In the genomic region with DNA sequence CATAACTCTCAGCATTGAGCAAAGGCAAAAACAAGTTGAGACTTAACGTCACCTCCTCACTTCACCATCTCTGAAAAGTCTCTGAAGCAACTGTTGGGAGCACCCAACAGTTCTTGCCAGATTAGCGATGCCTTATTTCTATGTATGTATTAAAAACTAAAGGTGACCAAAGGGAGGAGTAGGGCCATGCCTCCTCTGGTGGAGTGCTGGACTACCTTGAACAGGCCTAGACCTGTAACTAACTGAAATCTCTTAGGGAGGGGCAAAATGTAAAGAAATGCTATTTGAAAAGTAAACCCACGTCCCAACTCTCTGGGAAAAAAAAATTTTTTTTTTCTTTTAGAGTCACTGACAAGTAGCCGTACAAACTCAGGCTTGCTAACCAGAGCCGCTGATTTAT, we compare ENCODE assay signal across 24 mouse cellular contexts.
A peak's percentile ranks its signal among the peaks of the same experiment; 100 is the strongest.
DNase-seq lines count a peak whose midpoint lies in the region; ATAC-seq and TF ChIP-seq lines count a peak whose summit lies in the region.
"Had no signal": no experiment of that assay in that cellular context is flagged by ENCODE, and none has a peak within 500 bp of the region (broad histone marks: within the 10 kb centered on the region; RNA-seq: fewer than 3 reads in every experiment).

No protein-coding gene starts in this region.

- no peak for TF ChIP-seq CTCF in hindbrain, postnatal 0 days (IDR thresholded peaks at IDR 0.05; ENCODE audit: low read depth)

- H3K27ac ChIP-seq in forebrain, embryonic 15.5 days (replicated peaks): no peak overlapping the region
- H3K27ac ChIP-seq in forebrain, embryonic 10.5 days: no peak overlapping the region
- H3K27ac ChIP-seq in hindbrain, embryonic 13.5 days: peak overlapping the region; percentile 72
- no peak overlapping the region for H3K27ac ChIP-seq in hindbrain, postnatal 0 days
- H3K27ac ChIP-seq in midbrain, embryonic 13.5 days: peak overlapping the region; percentile 17; the same call in 1 of the 2 replicates
- H3K27ac ChIP-seq in midbrain, embryonic 14.5 days (replicated peaks; ENCODE audit: low read depth, low read length): no peak overlapping the region
- H3K27ac ChIP-seq in hindbrain, embryonic 14.5 days: peak overlapping the region; percentile 55; the same call in 1 of the 2 replicates
- H3K27ac ChIP-seq: embryonic facial prominence, embryonic 10.5 days; embryonic facial prominence, embryonic 13.5 days; forebrain, embryonic 13.5 days; gastrocnemius, adult 2 months had no signal

- H3K27me3 ChIP-seq in forebrain, embryonic 15.5 days: no peaks in the 10 kb centered on the region
- no peaks in the 10 kb centered on the region for H3K27me3 ChIP-seq in forebrain, embryonic 10.5 days (ENCODE audit: poor library complexity, severe bottlenecking)
- no peaks in the 10 kb centered on the region for H3K27me3 ChIP-seq in hindbrain, embryonic 13.5 days
- H3K27me3 ChIP-seq in hindbrain, postnatal 0 days (ENCODE audit: insufficient read depth, low read length): no peaks in the 10 kb centered on the region
- no peaks in the 10 kb centered on the region for H3K27me3 ChIP-seq in midbrain, embryonic 13.5 days
- no peaks in the 10 kb centered on the region for H3K27me3 ChIP-seq in midbrain, embryonic 14.5 days (ENCODE audit: control insufficient read depth, insufficient read depth, low read length)
- no peaks in the 10 kb centered on the region for H3K27me3 ChIP-seq in hindbrain, embryonic 14.5 days (ENCODE audit: control insufficient read depth, insufficient read depth, low read length)
- H3K27me3 ChIP-seq: embryonic facial prominence, embryonic 13.5 days; forebrain, embryonic 13.5 days had no signal

- no peak overlapping the region for H3K4me2 ChIP-seq in forebrain, embryonic 15.5 days (replicated peaks)
- H3K4me2 ChIP-seq in hindbrain, embryonic 13.5 days: no peak overlapping the region
- no peak overlapping the region for H3K4me2 ChIP-seq in hindbrain, postnatal 0 days (ENCODE audit: low read depth, low read length)
- no peak overlapping the region for H3K4me2 ChIP-seq in midbrain, embryonic 13.5 days (replicated peaks)
- no peak overlapping the region for H3K4me2 ChIP-seq in midbrain, embryonic 14.5 days (ENCODE audit: low read length)
- H3K4me2 ChIP-seq in hindbrain, embryonic 14.5 days (replicated peaks): no peak overlapping the region
- H3K4me2 ChIP-seq: embryonic facial prominence, embryonic 13.5 days; forebrain, embryonic 13.5 days; heart, embryonic 11.5 days had no signal

- H3K36me3 ChIP-seq in forebrain, embryonic 15.5 days: no peaks in the 10 kb centered on the region
- H3K36me3 ChIP-seq in forebrain, embryonic 10.5 days (replicated peaks): no peaks in the 10 kb centered on the region
- H3K36me3 ChIP-seq in hindbrain, embryonic 13.5 days: no peaks in the 10 kb centered on the region
- H3K36me3 ChIP-seq in hindbrain, postnatal 0 days (ENCODE audit: insufficient read depth, low read length): no peaks in the 10 kb centered on the region
- no peaks in the 10 kb centered on the region for H3K36me3 ChIP-seq in midbrain, embryonic 13.5 days
- H3K36me3 ChIP-seq in midbrain, embryonic 14.5 days (ENCODE audit: control insufficient read depth, insufficient read depth, low read length): no peaks in the 10 kb centered on the region
- H3K36me3 ChIP-seq in hindbrain, embryonic 14.5 days (replicated peaks; ENCODE audit: control insufficient read depth, insufficient read depth): no peaks in the 10 kb centered on the region
- H3K36me3 ChIP-seq: embryonic facial prominence, embryonic 10.5 days; embryonic facial prominence, embryonic 13.5 days had no signal

- H3K9me3 ChIP-seq in forebrain, embryonic 15.5 days: no peaks in the 10 kb centered on the region
- no peaks in the 10 kb centered on the region for H3K9me3 ChIP-seq in forebrain, embryonic 10.5 days
- no peaks in the 10 kb centered on the region for H3K9me3 ChIP-seq in hindbrain, embryonic 13.5 days
- H3K9me3 ChIP-seq in hindbrain, postnatal 0 days (ENCODE audit: low read length): no peaks in the 10 kb centered on the region
- no peaks in the 10 kb centered on the region for H3K9me3 ChIP-seq in midbrain, embryonic 13.5 days
- no peaks in the 10 kb centered on the region for H3K9me3 ChIP-seq in midbrain, embryonic 14.5 days (ENCODE audit: control insufficient read depth, low read length)
- no peaks in the 10 kb centered on the region for H3K9me3 ChIP-seq in hindbrain, embryonic 14.5 days (ENCODE audit: control insufficient read depth, low read length)
- H3K9me3 ChIP-seq: embryonic facial prominence, embryonic 10.5 days; embryonic facial prominence, embryonic 13.5 days; forebrain, embryonic 13.5 days had no signal

- no peak for DNase-seq in forebrain, embryonic 10.5 days (ENCODE audit: extremely low spot score, low spot score)
- no peak for DNase-seq in hindbrain, postnatal 0 days (ENCODE audit: low spot score)
- no peak for DNase-seq in midbrain, embryonic 14.5 days
- DNase-seq in hindbrain, embryonic 14.5 days (ENCODE audit: low spot score): no peak
- DNase-seq in lung, postnatal 14 days: no peak
- DNase-seq: adrenal gland, adult 8-10 months; adrenal gland, postnatal 25 days; cerebellum, adult 11-12 months; cerebellum, adult 8-10 months; cerebellum, postnatal 36 days; gastrocnemius, adult 2 months; gastrocnemius, postnatal 14 days; heart, adult 11 months had no signal

- 84% methylated on average over 5 of the region's 5 CpGs for WGBS in forebrain, embryonic 15.5 days
- 88% methylated on average over 5 of the region's 5 CpGs for WGBS in forebrain, embryonic 10.5 days
- WGBS in hindbrain, embryonic 13.5 days: 68% methylated on average over 5 of the region's 5 CpGs
- 81% methylated on average over 5 of the region's 5 CpGs for WGBS in hindbrain, postnatal 0 days
- 76% methylated on average over 5 of the region's 5 CpGs for WGBS in midbrain, embryonic 13.5 days
- WGBS in midbrain, embryonic 14.5 days: 81% methylated on average over 5 of the region's 5 CpGs
- 67% methylated on average over 5 of the region's 5 CpGs for WGBS in hindbrain, embryonic 14.5 days

- H3K4me3 ChIP-seq in forebrain, embryonic 15.5 days: no peak overlapping the region
- no peak overlapping the region for H3K4me3 ChIP-seq in forebrain, embryonic 10.5 days
- H3K4me3 ChIP-seq in hindbrain, embryonic 13.5 days: no peak overlapping the region
- no peak overlapping the region for H3K4me3 ChIP-seq in hindbrain, postnatal 0 days (ENCODE audit: low read length)
- H3K4me3 ChIP-seq in midbrain, embryonic 13.5 days (replicated peaks): no peak overlapping the region
- H3K4me3 ChIP-seq in midbrain, embryonic 14.5 days (replicated peaks; ENCODE audit: low read depth, low read length): no peak overlapping the region
- H3K4me3 ChIP-seq in hindbrain, embryonic 14.5 days (replicated peaks; ENCODE audit: low read length): no peak overlapping the region
- H3K4me3 ChIP-seq: embryonic facial prominence, embryonic 10.5 days; embryonic facial prominence, embryonic 13.5 days; erythroblast, embryonic 14.5 days; forebrain, embryonic 13.5 days; gastrocnemius, adult 2 months had no signal

- ATAC-seq in forebrain, embryonic 15.5 days (replicated peaks): 0 out of 2 replicates have a peak, but pooled peaks have one; percentile 4
- ATAC-seq in hindbrain, embryonic 13.5 days (ENCODE audit: low FRiP score): 0 out of 2 replicates have a peak, but pooled peaks have one; percentile 14
- no peak for ATAC-seq in hindbrain, postnatal 0 days
- ATAC-seq in midbrain, embryonic 13.5 days: peak; percentile 62
- ATAC-seq in midbrain, embryonic 14.5 days (ENCODE audit: low FRiP score, low TSS enrichment): no peak
- ATAC-seq in hindbrain, embryonic 14.5 days (ENCODE audit: low FRiP score): peak; percentile 22; the same call in 1 of the 2 replicates
- ATAC-seq: activated CD4-positive, CD25-positive, alpha-beta regulatory T cell, adult 4 months; inflammation-experienced regulatory T-cells, adult 6 months had no signal

- no peaks in the 10 kb centered on the region for H3K4me1 ChIP-seq in forebrain, embryonic 15.5 days
- H3K4me1 ChIP-seq in forebrain, embryonic 10.5 days: no peaks in the 10 kb centered on the region
- peaks cover 11% of the 10 kb centered on the region for H3K4me1 ChIP-seq in hindbrain, embryonic 13.5 days (replicated peaks)
- H3K4me1 ChIP-seq in hindbrain, postnatal 0 days (ENCODE audit: insufficient read depth, low read length): no peaks in the 10 kb centered on the region
- peaks cover 11% of the 10 kb centered on the region for H3K4me1 ChIP-seq in midbrain, embryonic 13.5 days (replicated peaks)
- H3K4me1 ChIP-seq in midbrain, embryonic 14.5 days (ENCODE audit: control insufficient read depth, insufficient read depth, low read length): no peaks in the 10 kb centered on the region
- H3K4me1 ChIP-seq in hindbrain, embryonic 14.5 days (replicated peaks; ENCODE audit: control insufficient read depth, insufficient read depth, low read length): peaks cover 13% of the 10 kb centered on the region; the same call in 1 of the 2 replicates
- H3K4me1 ChIP-seq: embryonic facial prominence, embryonic 10.5 days; embryonic facial prominence, embryonic 13.5 days; forebrain, embryonic 13.5 days had no signal

- no peak overlapping the region for H3K9ac ChIP-seq in forebrain, embryonic 15.5 days (replicated peaks)
- no peak overlapping the region for H3K9ac ChIP-seq in hindbrain, embryonic 13.5 days
- H3K9ac ChIP-seq in hindbrain, postnatal 0 days (replicated peaks; ENCODE audit: low read length): no peak overlapping the region
- H3K9ac ChIP-seq in midbrain, embryonic 13.5 days (replicated peaks): no peak overlapping the region
- no peak overlapping the region for H3K9ac ChIP-seq in midbrain, embryonic 14.5 days (replicated peaks; ENCODE audit: low read length)
- H3K9ac ChIP-seq in hindbrain, embryonic 14.5 days: no peak overlapping the region
- H3K9ac ChIP-seq: embryonic facial prominence, embryonic 13.5 days; forebrain, embryonic 13.5 days; forebrain, postnatal 0 days had no signal

Comparison
In these comparisons a context has a peak if more than half of its experiments do, and no peak if none do; other contexts are left out.
1. ATAC-seq: peak in forebrain, embryonic 15.5 days (single experiment), hindbrain, embryonic 13.5 days (single experiment), midbrain, embryonic 13.5 days (single experiment) and hindbrain, embryonic 14.5 days (single experiment); none in hindbrain, postnatal 0 days (single experiment) and midbrain, embryonic 14.5 days (single experiment).
2. H3K27ac ChIP-seq: peak in hindbrain, embryonic 13.5 days (single experiment), midbrain, embryonic 13.5 days (single experiment) and hindbrain, embryonic 14.5 days (single experiment); none in forebrain, embryonic 15.5 days (single experiment), forebrain, embryonic 10.5 days (single experiment), hindbrain, postnatal 0 days (single experiment) and midbrain, embryonic 14.5 days (single experiment).